In the genomic region with DNA sequence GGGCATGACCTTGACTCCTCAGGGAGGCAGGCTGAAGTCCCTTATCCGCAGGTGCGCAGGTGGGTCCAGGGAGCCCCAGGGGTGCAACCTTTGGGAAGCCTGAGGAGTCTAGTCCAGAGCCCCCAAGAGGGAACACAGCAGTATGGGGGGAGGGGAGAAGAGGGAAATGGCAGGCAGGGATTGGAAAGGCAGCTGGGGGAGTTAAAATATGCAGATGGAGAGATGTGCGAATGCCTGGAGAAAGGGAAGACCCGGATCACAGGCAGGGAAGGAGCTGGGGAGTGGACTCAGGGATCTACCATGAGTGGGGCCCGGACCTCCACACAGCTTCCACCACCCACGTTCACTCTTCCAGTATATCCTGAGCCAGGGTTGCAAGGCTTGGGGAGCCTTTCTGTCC, we compare ENCODE assay signal across 18 mouse cellular contexts. TPM values are rescaled to one million over a fixed set of nuclear protein-coding genes. Genes with fewer than 3 reads are reported as not detected.
A peak's percentile ranks its signal among the peaks of the same experiment; 100 is the strongest.
DNase-seq lines count a peak whose midpoint lies in the region; ATAC-seq lines count a peak whose summit lies in the region.
"Had no signal": no experiment of that assay in that cellular context is flagged by ENCODE, and none has a peak within 500 bp of the region (broad histone marks: within the 10 kb centered on the region; RNA-seq: fewer than 3 reads in every experiment).

No protein-coding gene starts in this region.

- no peaks in the 10 kb centered on the region for H3K36me3 ChIP-seq in kidney, embryonic 16.5 days (ENCODE audit: insufficient read depth, low read length)
- H3K36me3 ChIP-seq in midbrain, embryonic 13.5 days: no peaks in the 10 kb centered on the region
- no peaks in the 10 kb centered on the region for H3K36me3 ChIP-seq in midbrain, embryonic 15.5 days (replicated peaks)
- H3K36me3 ChIP-seq in forebrain, embryonic 16.5 days (ENCODE audit: control insufficient read depth, insufficient read depth): no peaks in the 10 kb centered on the region
- H3K36me3 ChIP-seq in heart, embryonic 11.5 days (ENCODE audit: control insufficient read depth, insufficient read depth, low read length): no peaks in the 10 kb centered on the region
- H3K36me3 ChIP-seq: limb, embryonic 10.5 days; liver, embryonic 12.5 days had no signal

- DNase-seq in kidney, postnatal 10 days: no peak
- peak; percentile 57 for DNase-seq in brain, adult 2 months (ENCODE audit: low read depth, low spot score)
- no peak for DNase-seq in cerebellum, postnatal 10 days
- DNase-seq: cerebellum, postnatal 36 days; gastrocnemius, postnatal 25 days; heart, postnatal 14 days; kidney, postnatal 14 days had no signal

- 25% methylated on average over 6 of the region's 6 CpGs for WGBS in kidney, embryonic 16.5 days
- 22% methylated on average over 6 of the region's 6 CpGs for WGBS in midbrain, embryonic 13.5 days
- WGBS in midbrain, embryonic 15.5 days: 31% methylated on average over 6 of the region's 6 CpGs
- 20% methylated on average over 6 of the region's 6 CpGs for WGBS in forebrain, embryonic 16.5 days
- 34% methylated on average over 6 of the region's 6 CpGs for WGBS in heart, embryonic 11.5 days (ENCODE audit: insufficient replicate concordance)

- H3K27me3 ChIP-seq in kidney, embryonic 16.5 days (ENCODE audit: insufficient read depth, low read length): no peaks in the 10 kb centered on the region
- 0 out of 2 replicates have a peak, but pooled peaks cover 3% of the 10 kb centered on the region for H3K27me3 ChIP-seq in midbrain, embryonic 13.5 days
- H3K27me3 ChIP-seq in midbrain, embryonic 15.5 days (replicated peaks): no peaks in the 10 kb centered on the region
- H3K27me3 ChIP-seq in forebrain, embryonic 16.5 days (replicated peaks; ENCODE audit: control insufficient read depth, insufficient read depth, low read length): no peaks in the 10 kb centered on the region
- H3K27me3 ChIP-seq in heart, embryonic 11.5 days (ENCODE audit: control insufficient read depth, insufficient read depth, low read length): peaks cover 2% of the 10 kb centered on the region; the same call in 1 of the 2 replicates

- H3K4me3 ChIP-seq in kidney, embryonic 16.5 days (ENCODE audit: low read length): no peak overlapping the region
- no peak overlapping the region for H3K4me3 ChIP-seq in midbrain, embryonic 13.5 days (replicated peaks)
- no peak overlapping the region for H3K4me3 ChIP-seq in midbrain, embryonic 15.5 days
- no peak overlapping the region for H3K4me3 ChIP-seq in forebrain, embryonic 16.5 days (replicated peaks; ENCODE audit: low read length)
- H3K4me3 ChIP-seq in heart, embryonic 11.5 days (ENCODE audit: low read depth, low read length): no peak overlapping the region
- H3K4me3 ChIP-seq: limb, embryonic 10.5 days; liver, embryonic 12.5 days; megakaryocyte, embryonic 14.5 days had no signal

- no peaks in the 10 kb centered on the region for H3K9me3 ChIP-seq in kidney, embryonic 16.5 days (ENCODE audit: low read length)
- H3K9me3 ChIP-seq in midbrain, embryonic 13.5 days: no peaks in the 10 kb centered on the region
- H3K9me3 ChIP-seq in midbrain, embryonic 15.5 days: no peaks in the 10 kb centered on the region
- H3K9me3 ChIP-seq in forebrain, embryonic 16.5 days (ENCODE audit: control insufficient read depth, low read length): no peaks in the 10 kb centered on the region
- H3K9me3 ChIP-seq in heart, embryonic 11.5 days (replicated peaks; ENCODE audit: control insufficient read depth, low read length): no peaks in the 10 kb centered on the region
- H3K9me3 ChIP-seq: limb, embryonic 10.5 days; liver, embryonic 12.5 days; megakaryocyte, embryonic 14.5 days had no signal

- no peak overlapping the region for H3K4me2 ChIP-seq in kidney, embryonic 16.5 days (replicated peaks; ENCODE audit: low read depth, low read length)
- H3K4me2 ChIP-seq in midbrain, embryonic 13.5 days (replicated peaks): no peak overlapping the region
- no peak overlapping the region for H3K4me2 ChIP-seq in midbrain, embryonic 15.5 days
- no peak overlapping the region for H3K4me2 ChIP-seq in forebrain, embryonic 16.5 days (ENCODE audit: low read length)
- no peak overlapping the region for H3K4me2 ChIP-seq in heart, embryonic 11.5 days
- H3K4me2 ChIP-seq: liver, embryonic 12.5 days had no signal

- H3K9ac ChIP-seq in kidney, embryonic 16.5 days (replicated peaks; ENCODE audit: low read length): no peak overlapping the region
- no peak overlapping the region for H3K9ac ChIP-seq in midbrain, embryonic 13.5 days (replicated peaks)
- H3K9ac ChIP-seq in midbrain, embryonic 15.5 days: no peak overlapping the region
- H3K9ac ChIP-seq in forebrain, embryonic 16.5 days (replicated peaks; ENCODE audit: low read depth, low read length): no peak overlapping the region
- no peak overlapping the region for H3K9ac ChIP-seq in heart, embryonic 11.5 days (ENCODE audit: low read depth, low read length)
- H3K9ac ChIP-seq: liver, embryonic 12.5 days had no signal

- H3K27ac ChIP-seq in kidney, embryonic 16.5 days (ENCODE audit: low read length): no peak overlapping the region
- H3K27ac ChIP-seq in midbrain, embryonic 13.5 days: no peak overlapping the region
- H3K27ac ChIP-seq in midbrain, embryonic 15.5 days: no peak overlapping the region
- no peak overlapping the region for H3K27ac ChIP-seq in forebrain, embryonic 16.5 days (ENCODE audit: low read length)
- H3K27ac ChIP-seq in heart, embryonic 11.5 days (ENCODE audit: low read depth, low read length): no peak overlapping the region
- H3K27ac ChIP-seq: limb, embryonic 10.5 days; liver, embryonic 12.5 days had no signal

- peaks cover 21% of the 10 kb centered on the region for H3K4me1 ChIP-seq in kidney, embryonic 16.5 days (ENCODE audit: insufficient read depth, low read length)
- H3K4me1 ChIP-seq in midbrain, embryonic 13.5 days (replicated peaks): peaks cover 23% of the 10 kb centered on the region
- no peaks in the 10 kb centered on the region; the same call in 1 of the 2 replicates for H3K4me1 ChIP-seq in midbrain, embryonic 15.5 days
- peaks cover 18% of the 10 kb centered on the region for H3K4me1 ChIP-seq in forebrain, embryonic 16.5 days (replicated peaks; ENCODE audit: control insufficient read depth, insufficient read depth, low read length)
- peaks cover 5% of the 10 kb centered on the region for H3K4me1 ChIP-seq in heart, embryonic 11.5 days (ENCODE audit: control insufficient read depth, insufficient read depth, low read length)
- H3K4me1 ChIP-seq: megakaryocyte, embryonic 14.5 days had no signal

- ATAC-seq in kidney, embryonic 16.5 days (ENCODE audit: low FRiP score, low TSS enrichment): peak; percentile 20; the same call in 1 of the 2 replicates
- peak; percentile 55; the same call in 1 of the 2 replicates for ATAC-seq in midbrain, embryonic 13.5 days
- ATAC-seq in midbrain, embryonic 15.5 days (replicated peaks): no peak
- peak; percentile 43 for ATAC-seq in forebrain, embryonic 16.5 days
- no peak for ATAC-seq in heart, embryonic 11.5 days (replicated peaks; ENCODE audit: insufficient number of reproducible peaks, low FRiP score, low TSS enrichment)
- ATAC-seq: liver, embryonic 12.5 days had no signal

RNA-seq across cellular contexts. Expression of a gene that starts 44.2 kb away (rescaled TPM):
- polyA plus RNA-seq in kidney, embryonic 16.5 days (2015; fragmentation: Nextera tagmentation; extraction: Ambion mirVana): 17.9 and 19.7 TPM in 2 replicates
- 1.8 and 7.2 TPM in 2 replicates for polyA plus RNA-seq in midbrain, embryonic 13.5 days (2015; fragmentation: Nextera tagmentation; extraction: Ambion mirVana)
- polyA plus RNA-seq in midbrain, embryonic 15.5 days (2015; fragmentation: Nextera tagmentation; extraction: Ambion mirVana): 1.4 and 3.2 TPM in 2 replicates
- 57.5 and 59.7 TPM in 2 replicates for polyA plus RNA-seq in forebrain, embryonic 16.5 days (2015; fragmentation: Nextera tagmentation; extraction: Ambion mirVana)
- polyA plus RNA-seq in heart, embryonic 11.5 days (2014; fragmentation: Nextera tagmentation; extraction: Ambion mirVana): not detected in 2 replicates
- polyA plus RNA-seq: liver, embryonic 12.5 days; lung, embryonic 16.5 days; small intestine, adult 2 months; thymus, postnatal 0 days had no signal

Comparison
In these comparisons a context has a peak if more than half of its experiments do, and no peak if none do; other contexts are left out.
1. ATAC-seq: peak in kidney, embryonic 16.5 days (single experiment), midbrain, embryonic 13.5 days (single experiment) and forebrain, embryonic 16.5 days (single experiment); none in midbrain, embryonic 15.5 days (single experiment) and heart, embryonic 11.5 days (single experiment).